Mouse (Mus musculus) liver, embryonic 14.5 days (tissue): ENCODE measurements at regions not wholly inside any gene's neighbourhood (a gene's known extent, or its start where the extent isn't known, plus 50 kb on each side); places are given as distances from the start of the nearest gene placed in this dataset.

Source experiments
- CTCF ChIP-seq: IDR thresholded peaks from 2 replicates; pipeline ENCODE4 v1.5.1; 2016; ENCODE audit warnings: antibody characterized with exemption, low read depth, control low read depth
- EP300 ChIP-seq: IDR thresholded peaks from 2 replicates; pipeline ENCODE4 v1.6.1; 2016; ENCODE audit warnings: antibody characterized with exemption, low read depth

- TF ChIP-seq CTCF = no peak
- TF ChIP-seq EP300 = no peak
Observed at GRCm38 (mm10) chr1:61179461-61179860, 201.7 kb downstream of the Icos start.
